Mouse (Mus musculus) CH12F3 (cell line): ENCODE data around the gene Rbm12.
"Not testable (repeated sequence)": the region's sequence is repeated elsewhere in the genome, so short reads cannot be mapped to it uniquely, and the experiment has no call there.

Experiments
- in situ Hi-C: fragments of 300-500 bp; cut with MboI; formaldehyde crosslinking; loops from 2 replicates; pipeline ENCODE4 v1.14.3; 2020; ENCODE audit warnings: low sequenced_read_pairs

The Rbm12 gene

DNA sequence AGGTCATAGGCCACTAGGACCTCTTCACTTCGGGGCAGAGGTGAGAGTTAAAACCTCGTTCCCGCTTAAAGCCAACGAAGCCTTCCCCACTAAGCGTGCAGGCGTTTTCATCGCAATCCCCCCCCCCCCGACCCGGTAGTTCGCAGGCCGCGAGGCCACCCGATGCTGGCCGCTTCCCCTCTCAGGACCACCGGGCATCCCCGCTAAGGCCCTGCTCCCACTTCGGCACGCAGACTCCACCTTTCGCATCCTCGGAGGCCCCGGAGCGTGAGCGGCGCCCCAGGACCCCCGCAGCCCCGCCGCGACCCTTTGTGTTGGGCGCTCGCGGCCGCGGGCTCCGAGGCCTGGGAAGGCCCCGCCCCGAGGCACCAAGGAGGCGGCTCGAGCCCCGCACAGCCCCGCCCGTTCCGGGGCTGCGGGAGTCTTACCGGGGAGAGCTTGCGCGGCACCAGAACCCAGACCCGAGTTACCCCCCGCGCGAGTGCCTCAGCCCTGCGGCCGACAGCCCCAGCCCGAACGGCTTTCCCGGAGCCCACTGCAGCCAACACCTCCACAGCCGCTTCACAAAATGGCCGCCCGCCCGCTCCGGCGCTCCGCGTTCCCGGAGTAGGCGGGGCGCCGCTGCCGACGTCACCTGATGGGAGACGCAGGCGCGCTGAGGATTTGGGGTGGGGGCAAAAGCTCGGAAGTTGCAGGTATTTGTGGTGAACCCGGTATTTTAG lies at the start of gene Rbm12, which contains the start of gene Cpne1:
Rbm12 (minus strand) TSS at position 621 of the 722 bp plus-strand sequence.
Cpne1 (minus strand) TSS at position 608 of the 722 bp plus-strand sequence.
- in situ Hi-C loops: no loop called here

DNA sequence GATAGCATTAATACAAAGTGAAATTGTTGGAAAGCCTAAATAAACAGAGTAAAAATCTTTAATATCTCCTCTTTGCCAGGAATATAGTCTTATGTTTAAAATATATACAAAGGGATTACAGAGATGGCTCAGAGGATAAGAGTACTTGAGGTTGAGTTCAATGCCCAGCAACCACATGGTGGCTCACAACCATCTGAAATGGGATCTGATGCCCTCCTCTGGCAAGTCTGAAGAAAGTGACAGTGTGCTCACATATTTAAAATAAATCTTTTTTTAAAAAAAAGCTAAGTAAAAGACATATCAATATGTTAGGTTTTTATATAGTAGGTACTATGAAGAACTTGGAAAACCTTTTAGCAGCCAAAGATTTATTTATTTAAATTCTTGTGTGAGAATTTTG lies 39.8 kb upstream of the Rbm12 start:
- in situ Hi-C loops: no loop called here

DNA sequence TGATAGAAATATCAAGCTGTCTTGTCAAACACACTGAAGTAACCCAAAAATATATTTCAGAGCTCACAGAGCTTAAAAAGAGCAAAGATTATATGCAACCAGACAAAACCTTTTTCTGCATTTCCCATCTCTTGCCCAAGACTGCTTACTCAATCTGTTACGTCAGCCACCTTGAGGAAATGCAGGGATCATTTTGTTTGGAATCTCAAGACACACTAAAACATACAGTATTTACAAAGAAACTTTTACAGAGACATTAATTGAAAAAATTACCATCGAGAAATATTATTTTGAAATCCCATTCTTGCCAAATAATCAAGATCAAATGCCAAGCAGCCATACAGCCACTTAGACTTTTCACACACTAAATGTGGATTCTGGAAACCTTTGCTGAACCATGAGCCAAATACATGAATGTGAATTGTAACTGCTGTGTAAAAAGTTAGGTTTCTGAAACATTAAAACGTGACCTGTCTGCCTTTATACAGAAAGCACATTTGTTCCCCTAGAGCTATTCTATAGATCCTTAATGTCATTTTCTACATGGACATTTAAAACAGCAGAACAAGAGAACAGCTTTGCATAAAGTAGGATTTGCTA lies 35.6 kb upstream of the Rbm12 start:
- in situ Hi-C loops: no loop called here

DNA sequence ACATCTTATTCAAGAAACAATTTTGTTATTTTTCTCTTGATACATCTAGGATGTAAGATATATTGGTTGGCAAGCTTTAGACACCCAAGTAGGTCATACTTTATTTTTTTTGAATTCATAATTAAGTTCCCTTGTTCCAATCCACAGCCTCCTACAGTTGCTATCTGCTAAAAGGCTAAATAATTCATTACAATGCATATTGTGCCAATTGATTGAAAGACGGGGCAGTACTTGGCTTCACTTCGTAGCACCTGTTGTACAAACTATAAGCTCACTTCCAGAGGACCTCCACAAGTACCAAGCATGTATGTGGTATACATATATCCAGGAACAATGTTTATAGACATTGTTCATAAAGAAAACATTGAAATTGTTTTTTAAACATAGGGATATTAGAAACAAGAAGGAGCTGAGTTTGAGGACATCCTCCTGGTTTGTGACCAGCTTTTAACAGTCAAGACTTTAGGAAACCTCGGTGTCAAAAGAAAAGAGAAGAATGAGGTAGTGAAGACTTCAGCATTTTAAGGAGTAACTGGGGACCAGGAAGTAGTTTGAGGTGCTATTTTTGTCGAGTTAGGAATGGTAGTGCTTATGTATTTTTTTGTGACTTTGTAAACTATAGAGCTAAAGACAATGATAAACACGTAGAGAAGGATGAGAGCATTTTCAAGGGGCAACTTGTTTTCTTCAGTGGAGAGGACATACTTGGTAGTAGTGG lies 34.7 kb upstream of the Rbm12 start:
- in situ Hi-C loops: no loop called here

DNA sequence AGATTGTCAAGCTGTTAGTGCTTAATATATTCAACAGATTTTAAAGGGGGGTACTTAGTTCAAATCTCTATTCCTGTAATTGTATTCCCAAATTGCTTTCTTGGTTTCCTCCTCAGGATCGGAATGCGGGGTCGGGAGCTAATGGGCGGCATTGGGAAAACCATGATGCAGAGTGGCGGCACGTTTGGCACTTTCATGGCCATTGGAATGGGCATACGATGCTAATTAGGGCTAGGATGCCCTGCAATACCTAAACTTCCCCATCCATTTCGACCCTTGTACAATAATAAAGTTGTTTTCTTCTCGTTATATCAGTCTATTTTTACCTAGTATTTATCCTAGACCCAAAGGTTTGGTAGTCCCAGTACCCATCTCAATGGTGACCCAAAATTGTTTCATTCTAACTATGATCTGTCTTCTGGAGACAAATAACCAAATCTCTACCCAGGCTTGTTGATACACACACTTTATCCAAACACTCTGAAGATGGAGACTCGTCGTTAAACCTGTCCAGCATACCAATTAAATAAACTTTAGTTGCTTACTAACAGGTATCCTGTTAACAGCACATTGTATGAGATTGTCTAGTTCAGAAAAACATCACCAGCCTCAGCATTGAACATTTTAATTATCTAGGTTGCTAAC lies 33.8 kb upstream of the Rbm12 start:
- in situ Hi-C loops: no loop called here

DNA sequence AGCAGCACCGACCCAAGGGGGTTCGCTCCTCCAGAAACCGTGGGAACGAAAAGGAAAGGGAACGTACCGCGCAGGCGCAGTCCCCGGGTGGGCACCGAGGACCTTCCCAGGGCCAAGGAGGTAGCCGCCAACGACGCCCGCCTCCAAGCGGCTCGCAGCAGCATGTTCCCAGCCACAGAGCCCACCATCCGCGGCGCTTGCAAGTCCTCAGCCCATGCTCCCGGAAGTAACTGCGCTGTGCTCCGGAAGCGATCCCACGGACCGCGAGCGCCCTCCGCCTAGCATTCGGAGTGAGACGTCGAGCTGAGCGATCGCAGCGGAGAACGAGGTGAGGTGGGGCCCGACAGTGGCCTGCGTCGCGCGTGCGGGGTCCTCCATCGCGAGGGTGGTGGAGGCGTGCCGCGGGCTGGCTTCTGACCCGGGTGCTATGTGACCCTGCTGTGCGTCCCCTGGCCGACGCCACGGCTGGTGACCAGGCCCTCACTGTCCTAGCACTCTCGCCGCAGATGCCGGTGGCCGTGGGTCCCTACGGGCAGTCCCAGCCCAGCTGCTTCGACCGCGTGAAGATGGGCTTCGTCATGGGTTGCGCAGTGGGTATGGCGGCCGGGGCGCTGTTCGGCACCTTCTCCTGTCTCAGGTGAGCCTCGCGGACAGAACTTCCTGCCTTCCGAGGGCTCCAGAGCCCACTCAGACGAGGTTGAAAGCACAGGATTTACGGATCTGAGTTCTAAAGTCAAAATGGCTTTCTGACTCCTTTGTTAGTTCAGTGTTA lies 32.4 kb upstream of the Rbm12 start, which contains the start of the genes Romo1 and Nfs1:
Romo1 (plus strand) TSS at position 87 of the 772 bp plus-strand sequence.
Nfs1 (minus strand) TSS at position 234 of the 772 bp plus-strand sequence.
- in situ Hi-C loops: no loop called here

DNA sequence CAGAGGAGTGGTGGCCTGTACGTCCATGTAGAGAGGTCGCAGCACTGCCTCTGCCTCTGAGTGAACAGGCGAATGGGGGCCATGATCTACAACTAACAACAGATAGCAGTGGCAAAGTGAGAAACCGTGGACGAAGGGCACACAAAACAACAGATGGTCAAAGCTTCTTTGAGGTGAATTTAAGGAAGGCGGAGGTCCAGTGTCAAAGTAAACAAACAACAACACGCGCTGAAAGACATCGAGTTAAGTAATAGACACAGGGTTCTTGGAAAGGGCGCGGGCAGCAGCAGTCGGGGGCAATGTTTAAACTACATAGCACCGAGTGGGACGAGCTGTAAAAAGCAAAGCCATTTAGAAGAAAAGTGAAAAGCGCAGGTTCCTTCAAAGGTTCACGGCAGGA lies 31.6 kb upstream of the Rbm12 start:
- in situ Hi-C loops: no loop called here

DNA sequence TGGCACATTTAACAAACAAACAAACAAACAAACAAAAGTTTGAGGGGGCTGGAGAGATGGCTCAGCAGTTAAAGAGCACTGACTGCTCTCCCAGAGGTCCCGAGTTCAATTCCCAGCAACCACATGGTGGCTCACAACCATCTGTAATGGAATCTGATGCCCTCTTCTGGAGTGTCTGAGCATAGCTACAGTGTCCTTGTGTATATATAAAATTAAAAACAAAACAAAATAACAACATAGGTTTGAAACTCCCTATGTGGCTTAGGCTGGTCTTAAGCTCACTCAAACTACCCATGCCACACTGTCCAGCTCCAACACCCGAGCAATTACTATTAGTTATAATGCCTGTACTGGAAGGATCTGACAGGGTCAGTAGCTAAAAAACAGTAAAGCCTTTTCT lies 31.0 kb upstream of the Rbm12 start:
- in situ Hi-C loops: no loop called here

DNA sequence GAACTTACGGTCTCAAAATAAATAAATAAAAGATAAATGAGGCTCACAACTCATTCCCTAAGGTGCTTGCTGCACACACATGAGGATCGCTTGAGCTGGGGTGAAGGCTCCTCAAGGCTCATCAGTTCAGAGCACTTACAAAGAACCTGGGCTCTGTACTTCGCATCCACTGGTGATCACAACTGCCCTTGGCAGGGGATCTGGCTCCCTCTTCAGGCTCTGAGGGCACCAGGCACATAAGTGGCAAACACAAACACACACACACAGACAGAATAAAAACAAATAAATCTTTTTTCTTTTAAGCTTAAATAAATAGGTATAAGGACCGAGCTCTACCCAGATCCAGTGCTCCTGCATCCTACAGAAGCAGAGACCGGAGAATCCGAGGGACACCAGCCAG lies 23.9 kb upstream of the Rbm12 start:
- in situ Hi-C loops: no loop called here

DNA sequence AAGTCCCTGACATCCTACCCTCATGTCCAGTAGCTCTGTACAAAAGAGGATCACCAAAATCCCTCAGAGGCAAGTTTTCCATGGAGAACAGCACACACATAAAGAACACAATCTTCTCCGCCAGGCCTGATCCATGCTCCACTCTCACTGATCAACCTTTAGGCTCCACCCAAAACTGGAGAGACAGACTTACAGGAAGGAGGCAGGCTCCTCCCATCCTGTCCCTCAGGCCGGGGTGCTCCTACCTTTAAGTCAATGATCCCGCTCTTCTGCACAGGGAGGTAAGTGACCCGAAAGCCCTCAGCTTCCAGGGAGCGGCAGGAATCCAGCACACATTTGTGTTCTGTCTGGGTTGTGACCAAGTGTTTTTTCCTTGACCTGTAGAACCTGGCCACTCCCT lies 22.4 kb upstream of the Rbm12 start:
- in situ Hi-C loops: no loop called here

DNA sequence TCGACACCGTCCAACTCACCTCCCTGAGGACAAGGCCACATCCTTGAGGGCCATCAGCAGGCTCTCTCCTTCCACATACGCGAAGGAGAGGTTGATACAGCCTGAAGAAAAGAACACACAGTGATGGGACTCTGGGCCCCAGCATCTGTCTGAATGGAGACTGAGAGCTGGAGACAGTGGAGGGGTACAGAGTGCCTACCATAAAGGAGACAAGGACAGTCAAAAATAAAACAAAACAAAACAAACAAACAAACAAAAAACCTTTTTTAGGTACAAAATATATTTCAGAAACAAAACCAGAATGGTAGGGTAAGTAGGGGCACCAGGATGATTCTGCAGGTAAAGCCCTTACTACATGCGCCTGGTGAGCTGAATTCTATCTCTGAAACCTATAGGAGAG lies 15.2 kb upstream of the Rbm12 start, which contains the start of gene Gm28036:
Gm28036 (minus strand) TSS at position 101 of the 400 bp plus-strand sequence.
- in situ Hi-C loops: loop anchor here (10.0 kb wide), 1 partner anchor 162 kb away; no protein-coding TSS in a partner anchor

DNA sequence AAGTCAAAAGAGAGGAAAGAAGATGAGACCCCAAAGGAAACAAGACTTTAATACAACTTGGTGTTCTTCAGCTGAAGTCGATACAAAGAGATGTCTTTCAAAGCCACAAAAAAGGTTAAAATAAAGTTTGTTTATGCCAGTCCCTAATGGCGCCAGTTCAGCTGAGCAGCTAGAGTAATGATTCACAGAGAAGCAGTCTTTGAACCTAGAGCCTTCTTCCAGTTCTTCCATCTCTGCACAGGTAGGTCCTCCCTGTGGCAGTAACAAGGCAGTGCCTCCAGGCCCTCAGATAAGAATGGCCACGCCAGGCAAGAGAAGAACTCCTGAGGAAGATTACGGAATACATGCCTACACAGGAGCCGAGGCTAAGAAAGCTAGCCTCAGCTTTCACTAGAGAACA lies 12.0 kb upstream of the Rbm12 start:
- in situ Hi-C loops: loop anchor here (10.0 kb wide), 1 partner anchor 159 kb away; no protein-coding TSS in a partner anchor

DNA sequence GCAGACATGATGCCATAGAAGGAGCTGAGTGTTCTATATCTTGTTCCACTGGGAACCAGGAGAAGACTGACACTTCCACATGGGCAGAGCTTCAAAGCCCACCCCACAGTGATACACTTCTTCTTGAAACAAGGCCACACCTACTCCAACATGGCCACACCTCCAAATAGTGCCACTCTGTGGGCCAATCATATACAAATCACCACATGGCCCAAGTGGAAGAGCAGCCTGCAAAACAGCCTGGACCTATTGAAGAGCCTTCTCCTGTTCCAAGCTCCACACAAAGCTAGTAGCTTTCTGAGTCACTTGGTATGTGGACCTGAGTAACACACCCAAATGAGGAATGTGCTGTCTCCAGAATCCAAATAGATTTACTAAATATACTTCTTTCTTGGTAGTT lies 7.8 kb upstream of the Rbm12 start:
- in situ Hi-C loops: no loop called here

DNA sequence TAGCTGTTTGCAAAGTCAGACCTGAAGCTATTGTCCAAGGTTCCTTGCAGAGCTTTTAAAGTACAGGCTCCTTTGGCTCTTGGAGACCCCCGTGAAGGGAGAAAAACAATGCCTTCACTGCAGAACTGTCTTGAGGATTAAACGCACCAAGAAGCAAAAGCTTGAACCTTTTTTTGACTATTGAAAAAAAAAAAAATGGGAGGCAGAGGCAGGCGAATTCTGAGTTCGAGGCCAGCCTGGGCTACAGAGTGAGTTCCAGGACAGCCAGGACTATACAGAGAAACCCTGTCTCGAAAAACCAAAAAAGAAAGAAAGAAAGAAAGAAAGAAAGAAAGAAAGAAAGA lies 274 bp upstream of the Rbm12 start:
- in situ Hi-C loops: not testable (repeated sequence)

DNA sequence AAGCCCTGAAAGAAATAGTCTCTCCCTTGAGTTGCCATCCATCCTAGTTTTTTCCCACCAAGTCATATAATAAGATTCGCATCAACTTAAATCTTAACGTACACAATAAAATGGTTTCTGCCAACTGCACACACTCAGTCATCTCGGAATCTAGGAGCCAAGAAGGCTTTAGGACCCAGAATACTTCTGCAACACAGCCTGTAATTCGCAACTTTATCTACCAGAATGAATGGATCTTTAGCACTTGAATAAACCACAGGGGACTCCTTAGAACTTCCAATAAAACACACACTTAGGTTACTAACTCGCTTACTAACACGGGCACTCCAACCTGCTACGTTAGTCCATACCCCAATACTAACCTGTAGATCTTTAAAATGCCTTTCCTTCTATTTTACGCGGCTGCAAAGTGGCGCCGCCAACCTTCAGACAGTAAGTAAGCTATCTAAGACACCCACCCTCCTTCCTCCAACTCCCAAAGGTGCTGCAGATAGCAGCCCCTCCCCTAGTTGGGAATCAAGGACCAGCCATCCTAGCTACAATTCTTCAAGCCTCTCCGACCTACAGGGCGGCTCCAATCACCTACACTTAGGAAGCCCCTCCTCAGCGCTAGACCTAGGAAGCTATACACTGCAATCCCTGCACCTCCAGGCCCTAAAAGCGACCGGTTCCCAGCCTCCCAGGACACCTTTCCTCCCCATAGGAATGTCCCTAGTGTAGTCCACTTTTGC lies 986 bp downstream of the Rbm12 start:
- in situ Hi-C loops: no loop called here

DNA sequence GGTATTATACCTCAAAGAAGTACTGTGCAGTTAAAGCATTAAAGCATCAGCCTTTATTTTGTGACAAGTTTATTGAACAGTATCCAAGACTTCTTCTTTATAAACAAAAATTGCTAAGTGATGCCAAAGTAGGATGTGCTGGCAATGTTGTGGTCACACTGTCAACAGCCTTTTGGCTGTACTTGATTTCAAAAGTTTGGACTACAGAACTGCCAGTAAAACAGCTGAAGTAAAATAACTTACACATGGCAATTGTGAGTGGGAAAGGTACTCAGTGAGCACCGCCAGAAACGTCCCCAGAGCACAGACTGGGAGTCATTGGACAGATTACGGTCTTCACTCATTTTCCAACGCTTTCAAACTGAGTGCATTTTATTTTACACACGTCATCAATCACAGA lies 19.9 kb downstream of the Rbm12 start:
- in situ Hi-C loops: no loop called here

DNA sequence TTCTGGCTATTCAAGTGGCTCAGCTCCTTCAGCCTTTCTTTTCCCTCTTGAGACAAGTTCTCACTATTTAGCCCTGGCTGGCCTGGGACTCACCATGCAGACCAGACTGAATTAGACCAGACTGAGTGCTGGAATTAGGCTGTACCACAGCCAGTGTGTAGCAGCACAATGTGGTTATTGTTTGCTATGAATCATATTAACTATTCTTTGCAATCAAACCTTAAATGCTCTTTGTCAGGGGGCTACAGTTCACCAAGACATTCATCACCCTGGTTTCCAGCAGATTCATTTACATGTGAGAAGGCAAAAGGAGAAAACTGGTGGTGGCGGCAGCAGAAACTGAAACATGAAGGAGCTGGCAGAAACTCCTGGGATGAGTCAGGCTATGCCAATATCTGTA lies 22.0 kb downstream of the Rbm12 start:
- in situ Hi-C loops: no loop called here

DNA sequence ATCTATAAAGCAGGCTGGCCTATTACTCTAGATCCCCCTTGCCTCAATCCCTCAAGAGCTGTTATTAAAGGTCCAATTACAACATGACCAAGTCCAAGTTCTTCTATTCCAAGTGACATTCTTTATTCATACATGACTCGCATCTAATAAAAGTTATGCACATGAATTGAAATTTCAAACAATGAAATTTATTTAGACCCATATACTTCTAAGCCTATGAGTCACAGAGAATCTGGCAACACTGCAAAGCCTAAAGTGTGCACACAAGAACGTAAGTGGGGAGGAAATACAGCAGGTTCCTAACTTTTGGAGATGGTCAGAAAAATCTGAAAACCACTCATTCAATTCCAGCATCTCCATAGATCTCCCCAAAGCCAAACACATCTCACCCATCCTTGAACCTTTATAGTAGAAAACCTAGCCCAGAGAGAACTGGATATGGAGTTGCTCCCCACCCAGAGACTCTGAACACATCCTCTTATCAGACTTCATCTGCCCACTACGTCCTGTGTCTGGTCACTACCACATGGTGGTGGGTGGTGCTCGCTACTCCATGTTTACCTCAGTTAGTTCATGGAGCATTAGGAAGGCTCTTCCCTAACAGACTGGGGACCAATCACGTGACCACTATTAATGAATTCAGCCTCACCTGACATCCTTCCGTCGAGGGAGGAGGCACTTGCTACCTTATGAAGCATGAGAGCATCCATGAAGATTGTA lies 24.2 kb downstream of the Rbm12 start:
- in situ Hi-C loops: no loop called here

DNA sequence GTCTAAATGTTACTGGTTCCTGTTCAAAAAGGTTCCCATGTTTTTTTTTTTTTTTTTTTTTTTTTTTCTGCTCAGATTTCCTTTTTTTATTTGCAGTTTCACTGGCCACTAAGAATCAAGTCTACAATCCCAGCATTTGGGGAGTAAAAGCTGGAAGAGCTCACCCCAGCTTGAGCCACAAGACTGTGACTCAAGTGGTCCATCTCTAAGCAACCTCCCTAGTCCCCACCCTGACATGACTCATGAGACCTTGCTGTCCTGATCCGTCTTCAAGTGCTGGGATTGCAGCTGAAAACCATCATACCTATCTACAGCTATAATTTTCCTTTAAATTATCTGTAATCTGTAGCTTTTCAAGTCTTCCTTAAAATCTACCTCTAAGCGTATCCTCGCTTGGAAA lies 27.2 kb downstream of the Rbm12 start:
- in situ Hi-C loops: no loop called here
